ENCODE assay signal across 28 mouse cellular contexts in the genomic region with DNA sequence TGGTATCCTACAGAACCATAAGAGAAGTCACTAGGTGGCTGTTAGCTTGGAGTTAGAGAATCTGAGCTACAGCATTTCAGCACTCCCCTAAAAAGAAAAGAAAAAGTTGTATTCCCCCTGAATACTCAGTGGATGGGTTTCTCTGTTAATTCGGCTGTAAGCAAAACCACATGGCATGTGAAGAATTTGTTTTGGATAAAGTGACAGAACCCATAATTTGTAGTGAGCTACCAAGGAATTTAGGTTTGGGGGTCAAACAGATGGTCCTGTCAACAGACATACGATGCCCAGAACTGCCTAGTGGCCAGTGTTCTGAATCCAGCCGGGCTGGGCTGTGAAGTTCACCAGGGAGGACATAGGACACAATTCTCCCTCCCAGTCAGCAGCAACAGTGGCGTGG.
"Had no signal": no experiment of that assay in that cellular context is flagged by ENCODE, and none has a peak within 500 bp of the region (broad histone marks: within the 10 kb centered on the region; RNA-seq: fewer than 3 reads in every experiment).

No protein-coding gene starts in this region.

- H3K27me3 ChIP-seq: heart, embryonic 12.5 days; hindbrain, embryonic 12.5 days; intestine, embryonic 15.5 days; kidney, embryonic 15.5 days; limb, embryonic 13.5 days; limb, embryonic 15.5 days; liver, embryonic 12.5 days had no signal

- H3K4me2 ChIP-seq: heart, embryonic 12.5 days; hindbrain, embryonic 12.5 days; hindbrain, embryonic 14.5 days; intestine, embryonic 15.5 days; kidney, embryonic 15.5 days; limb, embryonic 13.5 days; limb, embryonic 15.5 days; liver, embryonic 12.5 days had no signal

- H3K36me3 ChIP-seq: heart, embryonic 10.5 days; heart, embryonic 12.5 days; hindbrain, embryonic 10.5 days; hindbrain, embryonic 12.5 days; intestine, embryonic 15.5 days; kidney, embryonic 15.5 days; limb, embryonic 13.5 days; limb, embryonic 15.5 days; liver, embryonic 12.5 days had no signal

- H3K4me1 ChIP-seq: heart, embryonic 12.5 days; hindbrain, embryonic 10.5 days; hindbrain, embryonic 12.5 days; intestine, embryonic 15.5 days; limb, embryonic 13.5 days; limb, embryonic 15.5 days; liver, embryonic 12.5 days had no signal

- H3K9ac ChIP-seq: heart, embryonic 12.5 days; hindbrain, embryonic 12.5 days; hindbrain, embryonic 14.5 days; intestine, embryonic 15.5 days; kidney, embryonic 15.5 days; limb, embryonic 13.5 days; limb, embryonic 15.5 days; liver, embryonic 12.5 days; liver, embryonic 14.5 days had no signal

- H3K27ac ChIP-seq: gastrocnemius, adult 2 months; heart, embryonic 10.5 days; hindbrain, embryonic 10.5 days; hindbrain, embryonic 12.5 days; hindbrain, embryonic 14.5 days; intestine, embryonic 15.5 days; kidney, embryonic 15.5 days; layer of hippocampus, adult 2 months; left cerebral cortex, adult 2 months; limb, embryonic 13.5 days; limb, embryonic 15.5 days; liver, embryonic 12.5 days; liver, embryonic 14.5 days had no signal

- H3K9me3 ChIP-seq: heart, embryonic 10.5 days; hindbrain, embryonic 10.5 days; hindbrain, embryonic 12.5 days; intestine, embryonic 15.5 days; kidney, embryonic 15.5 days; limb, embryonic 13.5 days; limb, embryonic 15.5 days had no signal

- ATAC-seq: hindbrain, embryonic 16.5 days; inflammation-experienced regulatory T-cells, adult 6 months; intestine, embryonic 15.5 days; intestine, postnatal 0 days; liver, embryonic 12.5 days had no signal

- H3K4me3 ChIP-seq: gastrocnemius, adult 2 months; heart, embryonic 10.5 days; heart, embryonic 12.5 days; hindbrain, embryonic 10.5 days; hindbrain, embryonic 12.5 days; intestine, embryonic 15.5 days; kidney, embryonic 15.5 days; layer of hippocampus, adult 2 months; left cerebral cortex, adult 2 months; limb, embryonic 13.5 days; limb, embryonic 15.5 days; liver, embryonic 12.5 days had no signal

- DNase-seq: gastrocnemius, adult 2 months; gastrocnemius, postnatal 10 days; gastrocnemius, postnatal 25 days; heart, adult 18-20 months; heart, postnatal 10 days; heart, postnatal 4 days; kidney, adult 18-20 months; kidney, adult 8-10 months; kidney, postnatal 10 days; kidney, postnatal 25 days; kidney, postnatal 4 days; left cerebral cortex, postnatal 4 days had no signal
